ENCODE assay signal across 15 mouse cellular contexts in genomic region chr5:25612036-25612705, GRCm38 (mm10).
DNase-seq lines count a peak whose midpoint lies in the region; ATAC-seq lines count a peak whose summit lies in the region.
"Had no signal": no experiment of that assay in that cellular context is flagged by ENCODE, and none has a peak within 500 bp of the region (broad histone marks: within the 10 kb centered on the region; RNA-seq: fewer than 3 reads in every experiment).

No protein-coding gene starts in this region.

- 84% methylated on average over 9 of the region's 9 CpGs for WGBS in embryonic facial prominence, embryonic 13.5 days
- 83% methylated on average over 9 of the region's 9 CpGs for WGBS in embryonic facial prominence, embryonic 10.5 days

- H3K9me3 ChIP-seq in embryonic facial prominence, embryonic 13.5 days: no peaks in the 10 kb centered on the region
- no peaks in the 10 kb centered on the region for H3K9me3 ChIP-seq in embryonic facial prominence, embryonic 10.5 days
- H3K9me3 ChIP-seq: heart, embryonic 13.5 days; neural tube, embryonic 12.5 days had no signal

- H3K9ac ChIP-seq in embryonic facial prominence, embryonic 13.5 days: no peak overlapping the region
- H3K9ac ChIP-seq: heart, embryonic 13.5 days; lung, embryonic 14.5 days; neural tube, embryonic 12.5 days had no signal

- no peak overlapping the region for H3K4me3 ChIP-seq in embryonic facial prominence, embryonic 13.5 days
- H3K4me3 ChIP-seq in embryonic facial prominence, embryonic 10.5 days: no peak overlapping the region
- H3K4me3 ChIP-seq: erythroblast, embryonic 14.5 days; heart, embryonic 13.5 days; neural tube, embryonic 12.5 days had no signal

- 0 out of 2 replicates have a peak, but pooled peaks have one; percentile 18 for ATAC-seq in embryonic facial prominence, embryonic 13.5 days (ENCODE audit: insufficient number of reproducible peaks, insufficient read depth, low FRiP score, low TSS enrichment, low read depth)
- ATAC-seq: activated CD4-positive, CD25-positive, alpha-beta regulatory T cell, adult 4 months had no signal

- 0 out of 2 replicates have a peak, but pooled peaks cover 2% of the 10 kb centered on the region for H3K4me1 ChIP-seq in embryonic facial prominence, embryonic 13.5 days
- H3K4me1 ChIP-seq in embryonic facial prominence, embryonic 10.5 days: no peaks in the 10 kb centered on the region
- H3K4me1 ChIP-seq: neural tube, embryonic 12.5 days had no signal

- H3K4me2 ChIP-seq in embryonic facial prominence, embryonic 13.5 days: no peak overlapping the region
- H3K4me2 ChIP-seq: heart, embryonic 13.5 days; lung, embryonic 14.5 days; neural tube, embryonic 12.5 days had no signal

- H3K27me3 ChIP-seq in embryonic facial prominence, embryonic 13.5 days: no peaks in the 10 kb centered on the region
- H3K27me3 ChIP-seq in embryonic facial prominence, embryonic 10.5 days (replicated peaks; ENCODE audit: low read depth, poor library complexity, severe bottlenecking): no peaks in the 10 kb centered on the region
- H3K27me3 ChIP-seq: heart, embryonic 13.5 days; neural tube, embryonic 12.5 days had no signal

- no peaks in the 10 kb centered on the region for H3K36me3 ChIP-seq in embryonic facial prominence, embryonic 13.5 days
- no peaks in the 10 kb centered on the region for H3K36me3 ChIP-seq in embryonic facial prominence, embryonic 10.5 days (replicated peaks)
- H3K36me3 ChIP-seq: heart, embryonic 13.5 days; neural tube, embryonic 12.5 days had no signal

- DNase-seq in embryonic facial prominence, embryonic 10.5 days (ENCODE audit: low spot score): no peak
- DNase-seq in layer of hippocampus, adult 11-12 months (ENCODE audit: low spot score): peak; percentile 26
- no peak for DNase-seq in layer of hippocampus, adult 9-10 months (ENCODE audit: low spot score)
- peak; percentile 30 to 39 for DNase-seq in layer of hippocampus, adult 8-10 months (ENCODE audit: low spot score in 2 of 2)
- peak; percentile 27 for DNase-seq in right cerebral cortex, postnatal 25 days
- DNase-seq in retina, postnatal 1 day: no peak
- DNase-seq: gastrocnemius, postnatal 36 days; liver; lung, embryonic 14.5 days; thymus, adult 2 months had no signal

- H3K27ac ChIP-seq in embryonic facial prominence, embryonic 13.5 days: no peak overlapping the region
- H3K27ac ChIP-seq in embryonic facial prominence, embryonic 10.5 days (replicated peaks): no peak overlapping the region
- H3K27ac ChIP-seq: heart, embryonic 13.5 days; neural tube, embryonic 12.5 days had no signal

Comparison
In these comparisons a context has a peak if more than half of its experiments do, and no peak if none do; other contexts are left out.
1. DNase-seq: peak in layer of hippocampus, adult 11-12 months (single experiment), layer of hippocampus, adult 8-10 months (2 of 2) and right cerebral cortex, postnatal 25 days (single experiment); none in embryonic facial prominence, embryonic 10.5 days (single experiment), layer of hippocampus, adult 9-10 months (single experiment) and retina, postnatal 1 day (single experiment).